Mouse (Mus musculus) c-Kit-negative CD71-positive TER-119-positive erythroid progenitor cells, embryonic 14.5 days (primary cell): ENCODE data around the gene Cln3.

Experiments
- DNase-seq: peaks from one replicate; pipeline ENCODE4 v3.0.0-alpha.2; 2013; ENCODE audit warnings: low read depth, low spot score

The Cln3 gene

DNA sequence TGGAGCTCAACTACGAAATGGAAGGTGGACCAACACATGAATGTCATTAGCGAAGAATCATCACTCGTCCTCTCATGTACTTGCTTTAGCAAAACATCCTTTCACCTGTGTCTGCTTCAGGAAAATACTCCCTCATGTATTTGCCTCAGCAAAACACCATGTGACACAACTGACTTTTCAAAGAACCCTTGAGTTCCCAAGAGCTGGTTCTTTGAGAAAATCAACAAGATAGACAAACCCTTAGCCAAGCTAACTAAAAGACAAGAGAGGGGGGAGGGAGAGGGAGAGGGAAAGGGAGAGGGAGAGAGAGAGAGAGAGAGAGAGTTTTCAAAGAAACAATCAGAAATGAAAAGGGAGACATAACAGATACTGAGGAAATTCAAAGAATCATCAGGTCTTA lies 62.3 kb downstream of the Cln3 start:
- no peak for DNase-seq
